Mouse (Mus musculus) liver, embryonic 11.5 days (tissue): Measurements from ENCODE around the gene Slc4a10. TPM values are rescaled to one million over a fixed set of nuclear protein-coding genes. Genes with fewer than 3 reads are reported as not detected.
A peak's percentile ranks its signal among the peaks of the same experiment; 100 is the strongest.

ENCODE experiments used
- ATAC-seq: fragments of 200-750 bp; cut with Nextera tagmentation; replicated peaks from 2 replicates; pipeline ENCODE4 v1.8.0; 2017; ENCODE audit warnings: moderate number of reproducible peaks, mild to moderate bottlenecking, moderate TSS enrichment, moderate library complexity; ENCODE audit not compliant: low FRiP score
- DNase-seq: peaks from one replicate; pipeline ENCODE4 v3.0.0-alpha.2; 2017; ENCODE audit warnings: low spot score
- H3K27ac ChIP-seq: fragments of 300-500 bp; sonication (generic); 2 replicates; pipeline ENCODE4 v1.5.1; 2014; ENCODE audit warnings: mild to moderate bottlenecking, low read depth, low read length, control low read depth
- H3K27me3 ChIP-seq: fragments of 300-500 bp; sonication (generic); replicated peaks from 2 replicates; pipeline ENCODE4 v1.6.1; 2014; ENCODE audit warnings: low read length, mixed read lengths; ENCODE audit not compliant: control insufficient read depth, insufficient read depth
- H3K36me3 ChIP-seq: fragments of 300-500 bp; sonication (generic); 2 replicates; pipeline ENCODE4 v1.6.1; 2014; ENCODE audit warnings: mild to moderate bottlenecking, low read length, moderate library complexity, mixed read lengths; ENCODE audit not compliant: control insufficient read depth, insufficient read depth
- H3K4me1 ChIP-seq: fragments of 300-500 bp; sonication (generic); replicated peaks from 2 replicates; pipeline ENCODE4 v1.6.1; 2014; ENCODE audit warnings: low read length, mixed read lengths; ENCODE audit not compliant: control insufficient read depth, insufficient read depth
- H3K4me2 ChIP-seq: fragments of 300-500 bp; sonication (generic); 2 replicates; pipeline ENCODE4 v1.6.1; 2014; ENCODE audit warnings: mild to moderate bottlenecking, control low read depth, moderate library complexity
- H3K4me3 ChIP-seq: fragments of 300-500 bp; sonication (generic); 2 replicates; pipeline ENCODE4 v1.5.1; 2014; ENCODE audit warnings: low read depth, low read length, control low read depth
- H3K9ac ChIP-seq: fragments of 300-500 bp; sonication (generic); 2 replicates; pipeline ENCODE4 v1.6.1; 2014; ENCODE audit warnings: low read depth, low read length, control low read depth
- H3K9me3 ChIP-seq: fragments of 300-500 bp; sonication (generic); 2 replicates; pipeline ENCODE4 v1.6.1; 2016; ENCODE audit warnings: low read length, inconsistent platforms, mixed read lengths; ENCODE audit not compliant: control insufficient read depth
- WGBS: fragments of 180-500 bp; shearing (Covaris S2); extraction: QIAGEN DNeasy Blood & Tissue Kit; methylation state at CpG from one replicate; pipeline ENCODE4 v1.1.7; 2014; 5-methylcytosine and 5-hydroxymethylcytosine counted together
- polyA plus RNA-seq: library from polyadenylated mRNA; unstranded; fragments of >200 nt; fragmentation: Nextera tagmentation; extraction: Ambion mirVana; gene quantifications from 2 replicates; pipeline ENCODE4 v1.2.1, GENCODE M21; 2014

The Slc4a10 gene
- polyA plus RNA-seq, 1 experiment from 2014 or later = 0.14 TPM

- ATAC-seq (no peak), DNase-seq (no peak)
- H3K9me3 ChIP-seq = no peaks in the 10 kb centered on the region
- H3K27me3 ChIP-seq = no peaks in the 10 kb centered on the region
- H3K9ac ChIP-seq = no peak overlapping the region
- H3K27ac ChIP-seq = no peak overlapping the region
- no peaks in the 10 kb centered on the region for H3K4me1 ChIP-seq
- no peak overlapping the region for H3K4me2 ChIP-seq
- 1% methylated on average over 2 of the region's 2 CpGs for WGBS
- H3K36me3 ChIP-seq = no peaks in the 10 kb centered on the region
- no peak overlapping the region for H3K4me3 ChIP-seq
Observed at GRCm38 (mm10) chr2:62285847-62286246, 239.6 kb downstream of the Slc4a10 start.

- no peak for ATAC-seq
Observed at GRCm38 (mm10) chr2:62287532-62287931, 241.3 kb downstream of the Slc4a10 start.

GRCm38 (mm10) chr2:62293846-62294245 is 247.6 kb downstream of the Slc4a10 start:
- no peak for DNase-seq

More at GRCm38 (mm10) chr2:62287532-62287931, 241.3 kb downstream of the Slc4a10 start:
- DNase-seq = no peak
- Histone ChIP-seq H3K36me3 (no peaks in the 10 kb centered on the region), H3K27ac (no peak overlapping the region), H3K27me3 (no peaks in the 10 kb centered on the region), H3K4me3 (no peak overlapping the region), H3K4me2 (no peak overlapping the region), H3K4me1 (no peaks in the 10 kb centered on the region), H3K9ac (no peak overlapping the region), H3K9me3 (no peaks in the 10 kb centered on the region)
- whole genome bisulfite sequencing = 48% methylated on average over 4 of the region's 4 CpGs

GRCm38 (mm10) chr2:62301716-62302115 is 255.5 kb downstream of the Slc4a10 start:
- Histone ChIP-seq H3K9me3 (no peaks in the 10 kb centered on the region), H3K4me1 (no peaks in the 10 kb centered on the region), H3K36me3 (no peaks in the 10 kb centered on the region), H3K27ac (no peak overlapping the region), H3K4me3 (no peak overlapping the region), H3K4me2 (no peak overlapping the region), H3K27me3 (no peaks in the 10 kb centered on the region), H3K9ac (no peak overlapping the region)
- ATAC-seq (no peak), DNase-seq (no peak)
- WGBS = 85% methylated on average over 2 of the region's 2 CpGs

More at GRCm38 (mm10) chr2:62293846-62294245, 247.6 kb downstream of the Slc4a10 start:
- no peaks in the 10 kb centered on the region for H3K36me3 ChIP-seq
- no peak overlapping the region for H3K27ac ChIP-seq
- H3K9ac ChIP-seq = no peak overlapping the region
- H3K9me3 ChIP-seq = no peaks in the 10 kb centered on the region
- no peaks in the 10 kb centered on the region for H3K27me3 ChIP-seq
- 44% methylated on average over 2 of the region's 2 CpGs for WGBS
- no peak overlapping the region for H3K4me3 ChIP-seq
- H3K4me1 ChIP-seq = no peaks in the 10 kb centered on the region
- H3K4me2 ChIP-seq = no peak overlapping the region
- ATAC-seq = no peak

GRCm38 (mm10) chr2:62306978-62307377 is 260.7 kb downstream of the Slc4a10 start:
- no peak overlapping the region for H3K4me2 ChIP-seq
- 89% methylated on average over 5 of the region's 5 CpGs for WGBS
- H3K27me3 ChIP-seq = no peaks in the 10 kb centered on the region
- DNase-seq (no peak), ATAC-seq (no peak)
- H3K27ac ChIP-seq = no peak overlapping the region
- H3K9me3 ChIP-seq = no peaks in the 10 kb centered on the region
- no peak overlapping the region for H3K9ac ChIP-seq
- no peaks in the 10 kb centered on the region for H3K36me3 ChIP-seq
- no peak overlapping the region for H3K4me3 ChIP-seq
- no peaks in the 10 kb centered on the region for H3K4me1 ChIP-seq

GRCm38 (mm10) chr2:62307477-62307876 is 261.2 kb downstream of the Slc4a10 start:
- no peak for DNase-seq
- Histone ChIP-seq H3K4me3 (no peak overlapping the region), H3K9me3 (no peaks in the 10 kb centered on the region), H3K4me1 (no peaks in the 10 kb centered on the region), H3K4me2 (no peak overlapping the region), H3K9ac (no peak overlapping the region), H3K27me3 (no peaks in the 10 kb centered on the region), H3K36me3 (no peaks in the 10 kb centered on the region), H3K27ac (no peak overlapping the region)
- WGBS = 78% methylated on average over 2 of the region's 2 CpGs
- ATAC-seq = no peak

GRCm38 (mm10) chr2:62316930-62317329 is 270.7 kb downstream of the Slc4a10 start:
- DNase-seq (no peak), ATAC-seq (no peak)
- no peak overlapping the region for H3K4me2 ChIP-seq
- H3K9ac ChIP-seq = no peak overlapping the region
- no peak overlapping the region for H3K27ac ChIP-seq
- 37% methylated on average over 2 of the region's 2 CpGs for WGBS
- H3K4me3 ChIP-seq = no peak overlapping the region
- no peaks in the 10 kb centered on the region for H3K27me3 ChIP-seq
- H3K36me3 ChIP-seq = no peaks in the 10 kb centered on the region
- no peaks in the 10 kb centered on the region for H3K4me1 ChIP-seq
- no peaks in the 10 kb centered on the region for H3K9me3 ChIP-seq

GRCm38 (mm10) chr2:62319489-62319888 is 273.2 kb downstream of the Slc4a10 start:
- DNase-seq (no peak), ATAC-seq (peak; percentile 71)
- no peak overlapping the region for H3K4me3 ChIP-seq
- no peaks in the 10 kb centered on the region for H3K27me3 ChIP-seq
- WGBS = 46% methylated on average over 3 of the region's 3 CpGs
- no peak overlapping the region for H3K4me2 ChIP-seq
- H3K36me3 ChIP-seq = no peaks in the 10 kb centered on the region
- no peak overlapping the region for H3K27ac ChIP-seq
- no peaks in the 10 kb centered on the region for H3K4me1 ChIP-seq
- H3K9me3 ChIP-seq = no peaks in the 10 kb centered on the region
- H3K9ac ChIP-seq = no peak overlapping the region

GRCm38 (mm10) chr2:62323078-62323637 is 276.9 kb downstream of the Slc4a10 start:
- Histone ChIP-seq H3K27ac (no peak overlapping the region), H3K9me3 (no peaks in the 10 kb centered on the region)
- no peak for ATAC-seq

More at GRCm38 (mm10) chr2:62323078-62323637, 276.9 kb downstream of the Slc4a10 start:
- WGBS = 82% methylated on average over 9 of the region's 9 CpGs
- Histone ChIP-seq H3K36me3 (no peaks in the 10 kb centered on the region), H3K27me3 (no peaks in the 10 kb centered on the region), H3K4me1 (no peaks in the 10 kb centered on the region), H3K4me2 (no peak overlapping the region), H3K9ac (no peak overlapping the region), H3K4me3 (no peak overlapping the region)
- no peak for DNase-seq
